Mouse (Mus musculus): ENCODE data around the gene Ccdc30.

The Ccdc30 gene

GRCm38 (mm10) chr4:119417270-119417669 lies 1.9 kb upstream of the Ccdc30 start:
- DNase-seq (ENCODE audit: low spot score) = no peak

GRCm38 (mm10) chr4:119412791-119413190 lies 2.5 kb downstream of the Ccdc30 start:
- DNase-seq (ENCODE audit: low spot score) = peak; percentile 31

- DNase-seq (ENCODE audit: low spot score) = no peak
These were observed 3.3 kb downstream of the Ccdc30 start for GRCm38 (mm10) chr4:119411877-119412650.

- DNase-seq (ENCODE audit: low spot score) = no peak
These were observed 11.9 kb downstream of the Ccdc30 start for GRCm38 (mm10) chr4:119403431-119403830.

- DNase-seq (ENCODE audit: low spot score) = no peak
These were observed 14.4 kb downstream of the Ccdc30 start for GRCm38 (mm10) chr4:119400896-119401295.

- no peak for DNase-seq (ENCODE audit: low spot score)
These were observed 16.6 kb downstream of the Ccdc30 start for GRCm38 (mm10) chr4:119398751-119399150.

- no peak for DNase-seq (ENCODE audit: low spot score)
These were observed 25.0 kb downstream of the Ccdc30 start for GRCm38 (mm10) chr4:119390369-119390768.

GRCm38 (mm10) chr4:119389184-119389583 lies 26.1 kb downstream of the Ccdc30 start:
- no peak for DNase-seq (ENCODE audit: low spot score)

- no peak for DNase-seq (ENCODE audit: low spot score)
These were observed 33.7 kb downstream of the Ccdc30 start for GRCm38 (mm10) chr4:119381471-119382190.

- DNase-seq (ENCODE audit: low spot score) = no peak
These were observed 45.9 kb downstream of the Ccdc30 start for GRCm38 (mm10) chr4:119369460-119369859.

GRCm38 (mm10) chr4:119366758-119367526 lies 48.4 kb downstream of the Ccdc30 start:
- DNase-seq (ENCODE audit: low spot score) = no peak

GRCm38 (mm10) chr4:119362231-119362630 lies 53.1 kb downstream of the Ccdc30 start:
- DNase-seq (ENCODE audit: low spot score) = no peak

- DNase-seq (ENCODE audit: low spot score) = no peak
These were observed 55.9 kb downstream of the Ccdc30 start for GRCm38 (mm10) chr4:119359196-119359971.

- DNase-seq (ENCODE audit: low spot score) = no peak
These were observed 69.8 kb downstream of the Ccdc30 start for GRCm38 (mm10) chr4:119345508-119345907.

GRCm38 (mm10) chr4:119338861-119339361 lies 76.4 kb downstream of the Ccdc30 start:
- DNase-seq (ENCODE audit: low spot score) = peak; percentile 65

- DNase-seq (ENCODE audit: low spot score) = no peak
These were observed 76.9 kb downstream of the Ccdc30 start for GRCm38 (mm10) chr4:119338422-119338821.

GRCm38 (mm10) chr4:119333487-119333886 lies 81.8 kb downstream of the Ccdc30 start:
- no peak for DNase-seq (ENCODE audit: low spot score)

GRCm38 (mm10) chr4:119320896-119321550 lies 94.3 kb downstream of the Ccdc30 start:
- peak; percentile 27 for DNase-seq (ENCODE audit: low spot score)

GRCm38 (mm10) chr4:119320131-119320830 lies 95.0 kb downstream of the Ccdc30 start, which contains the start of gene Ppih:
Ppih (minus strand) TSS chr4:119320546.
- peak; percentile 88 for DNase-seq (ENCODE audit: low spot score)

GRCm38 (mm10) chr4:119313756-119314155 lies 101.6 kb downstream of the Ccdc30 start:
- DNase-seq (ENCODE audit: low spot score) = no peak
